Mouse (Mus musculus) spleen, postnatal 36 days (tissue): ENCODE results near the gene Smpdl3b.
"Not testable (repeated sequence)": the region's sequence is repeated elsewhere in the genome, so short reads cannot be mapped to it uniquely, and the experiment has no call there.

Experiments
- DNase-seq, 2 experiments: peaks; one replicate each; pipeline ENCODE4 v3.0.0; 2022; ENCODE audit warnings: low spot score in 2 of 2, mixed read lengths in 1 of 2

Gene Smpdl3b

GRCm38 (mm10) chr4:132780288-132780687, 23.2 kb upstream of the Smpdl3b start:
- peak; percentile 64 to 74 for DNase-seq

DNA sequence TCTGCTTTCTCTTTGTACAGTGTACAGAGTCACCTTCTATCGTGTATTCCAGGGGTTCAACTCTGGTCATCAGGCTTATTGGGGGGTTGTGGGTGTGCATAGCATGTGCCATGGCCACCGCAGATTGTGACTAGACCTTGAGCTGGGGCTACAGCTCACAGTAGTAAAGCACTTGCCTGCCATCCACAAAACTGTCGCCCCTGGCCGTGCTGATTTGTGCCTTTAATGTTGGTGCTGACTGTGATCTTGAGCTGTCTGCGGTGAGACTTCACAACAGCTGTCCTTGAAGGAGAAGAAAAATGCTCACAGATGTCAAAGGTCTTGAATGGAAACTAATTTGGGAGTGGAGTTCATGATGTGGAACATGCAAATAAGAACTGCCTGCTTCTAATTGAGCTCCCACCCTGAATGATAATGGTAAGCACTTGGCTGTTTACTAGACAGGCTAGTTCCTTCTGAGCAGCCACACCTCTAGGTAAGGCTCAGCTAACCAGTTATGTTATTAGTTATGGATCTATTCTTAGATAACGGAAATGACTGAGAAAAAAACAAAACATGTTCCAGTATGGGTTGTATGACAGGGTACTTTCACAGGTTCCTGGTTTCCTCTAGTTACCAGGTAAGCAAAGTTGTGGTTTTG, 21.6 kb upstream of the Smpdl3b start:
- peak; percentile 60 to 70 for DNase-seq

- DNase-seq = peak; percentile 74 to 77
Observed at GRCm38 (mm10) chr4:132776764-132777163, 19.7 kb upstream of the Smpdl3b start.

DNA sequence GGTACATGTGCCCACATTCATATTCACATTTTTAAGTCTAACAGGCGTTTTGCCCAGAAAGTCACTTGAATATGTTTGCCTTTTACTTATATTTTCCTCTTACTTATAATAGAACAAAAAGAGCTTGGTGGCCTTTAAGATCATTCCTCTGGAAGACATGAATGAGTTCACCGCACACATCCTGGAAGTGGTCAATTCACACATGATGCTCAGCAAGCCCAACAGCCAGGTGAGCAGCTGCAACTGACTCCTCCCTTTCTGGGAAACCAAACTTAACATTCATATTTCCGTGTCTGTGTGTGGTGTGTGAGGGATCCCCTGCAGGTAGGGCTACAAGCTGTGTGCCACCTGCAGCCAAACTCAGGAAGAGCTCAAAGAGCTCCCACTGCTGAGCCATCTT, 17.9 kb upstream of the Smpdl3b start:
- no peak for DNase-seq

- no peak for DNase-seq
Observed at GRCm38 (mm10) chr4:132771776-132772175, 14.7 kb upstream of the Smpdl3b start.

GRCm38 (mm10) chr4:132767914-132768876, 11.1 kb upstream of the Smpdl3b start, which contains the start of gene Rpa2:
Gene Rpa2, plus strand, starts transcription at chr4:132768332.
- peak; percentile 97 to 99 for DNase-seq

DNA sequence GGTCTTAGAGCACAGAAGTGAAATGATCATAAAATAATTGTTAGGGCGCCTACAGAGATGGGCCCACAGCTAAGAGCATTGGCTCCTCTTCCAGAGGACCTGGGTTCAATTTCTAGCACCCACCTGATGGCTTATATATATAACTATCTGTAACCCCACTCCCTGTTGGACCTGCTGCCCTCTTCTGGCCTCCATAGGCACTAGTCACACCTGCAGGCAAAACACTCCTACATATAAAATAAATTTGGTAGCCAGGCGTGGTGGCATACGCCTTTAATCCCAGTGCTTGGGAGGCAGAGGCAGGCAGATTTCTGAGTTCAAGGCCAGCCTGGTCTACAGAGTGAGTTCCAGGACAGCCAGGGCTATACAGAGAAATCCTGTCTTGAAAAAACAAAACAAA, 6.1 kb upstream of the Smpdl3b start:
- not testable (repeated sequence) for DNase-seq

- no peak for DNase-seq
Observed at GRCm38 (mm10) chr4:132762602-132763001, 5.5 kb upstream of the Smpdl3b start.

GRCm38 (mm10) chr4:132760296-132760695, 3.2 kb upstream of the Smpdl3b start:
- no peak for DNase-seq

GRCm38 (mm10) chr4:132757633-132758351, 740 bp upstream of the Smpdl3b start:
- no peak for DNase-seq

- DNase-seq = no peak
Observed at GRCm38 (mm10) chr4:132752992-132753391, 4.1 kb downstream of the Smpdl3b start.

GRCm38 (mm10) chr4:132749258-132749982, 7.6 kb downstream of the Smpdl3b start:
- DNase-seq = no peak

- no peak for DNase-seq
Observed at GRCm38 (mm10) chr4:132748778-132749177, 8.3 kb downstream of the Smpdl3b start.

DNA sequence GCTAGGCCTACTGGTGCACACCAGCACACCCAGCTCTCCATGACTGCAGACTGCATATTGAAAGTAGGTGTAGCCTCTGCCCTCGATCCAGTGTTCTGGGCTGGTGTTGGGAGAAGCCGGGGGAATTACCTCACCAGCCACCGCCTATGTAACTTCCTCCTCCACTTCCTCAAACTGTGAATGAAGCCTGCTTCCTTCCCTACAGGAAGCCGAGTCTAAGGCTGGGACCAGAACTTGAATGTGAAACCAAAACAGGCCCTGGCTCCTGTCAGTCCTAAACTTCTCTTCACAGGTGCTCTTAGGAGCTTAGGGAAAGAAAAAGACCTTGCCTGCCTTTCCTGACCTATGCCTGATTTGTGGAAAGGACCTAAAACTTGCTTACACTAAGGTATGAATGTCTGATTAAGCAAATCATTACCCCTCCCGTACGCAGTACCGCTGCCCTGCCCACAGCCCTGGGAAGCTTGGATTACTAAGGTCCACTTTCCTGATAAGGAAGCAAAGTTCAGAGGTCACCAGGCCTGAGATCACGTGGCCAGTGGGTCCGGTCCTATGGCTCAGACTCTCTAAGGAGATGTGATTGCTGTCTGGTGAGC, 9.3 kb downstream of the Smpdl3b start:
- DNase-seq = peak; percentile 73

DNA sequence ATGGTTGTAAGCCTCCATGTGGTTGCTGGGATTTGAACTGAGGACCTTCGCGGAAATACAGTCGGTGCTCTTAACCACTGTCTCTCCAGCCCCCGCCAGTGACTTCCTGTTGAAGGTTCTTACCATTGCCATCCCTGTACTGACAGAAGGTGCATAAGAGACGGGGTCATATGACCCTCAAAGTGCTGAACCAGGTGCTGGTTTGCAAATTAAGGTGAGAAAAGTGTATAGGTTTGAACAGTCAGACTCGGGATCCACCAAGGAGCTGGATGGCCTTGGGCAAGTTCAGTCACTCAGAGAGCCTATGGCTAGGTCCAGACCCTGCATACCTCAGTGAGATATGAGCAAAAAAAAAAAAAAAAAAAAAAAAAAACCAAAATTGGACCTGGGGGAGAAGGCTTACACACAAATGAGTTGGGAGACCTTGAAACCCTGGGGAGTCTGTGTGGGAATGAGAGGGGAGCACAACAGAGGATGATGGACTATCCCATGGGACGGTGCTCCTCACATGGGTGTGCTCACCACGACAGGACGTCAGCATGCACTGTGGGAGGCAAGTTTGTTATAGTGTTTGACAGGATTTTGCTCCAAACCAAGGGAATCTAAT, 10.0 kb downstream of the Smpdl3b start:
- DNase-seq = no peak

GRCm38 (mm10) chr4:132743992-132744911, 12.8 kb downstream of the Smpdl3b start:
- no peak for DNase-seq

GRCm38 (mm10) chr4:132741491-132741890, 15.6 kb downstream of the Smpdl3b start:
- no peak for DNase-seq

DNA sequence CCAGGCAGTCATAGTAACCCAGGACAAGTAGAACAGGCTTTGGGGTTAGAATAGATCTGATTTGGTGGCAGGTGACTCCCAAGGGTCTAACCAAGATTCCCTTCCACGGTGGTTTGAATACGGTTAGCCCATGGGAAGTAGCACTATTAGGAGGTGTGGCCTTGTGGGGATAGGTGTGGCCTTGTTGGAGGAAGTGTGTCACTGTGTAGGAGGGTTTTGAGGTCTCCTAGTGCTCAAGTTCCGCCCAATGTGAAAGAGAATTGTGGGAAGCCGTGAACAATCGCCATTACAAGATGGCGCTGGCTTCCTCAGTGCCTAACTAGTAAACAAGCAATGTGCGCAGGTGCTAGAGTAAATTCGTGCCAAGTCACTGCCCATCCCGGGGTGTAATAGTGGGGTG, 19.9 kb downstream of the Smpdl3b start:
- DNase-seq = not testable (repeated sequence)

- no peak for DNase-seq
Observed at GRCm38 (mm10) chr4:132735894-132736293, 21.2 kb downstream of the Smpdl3b start.

DNA sequence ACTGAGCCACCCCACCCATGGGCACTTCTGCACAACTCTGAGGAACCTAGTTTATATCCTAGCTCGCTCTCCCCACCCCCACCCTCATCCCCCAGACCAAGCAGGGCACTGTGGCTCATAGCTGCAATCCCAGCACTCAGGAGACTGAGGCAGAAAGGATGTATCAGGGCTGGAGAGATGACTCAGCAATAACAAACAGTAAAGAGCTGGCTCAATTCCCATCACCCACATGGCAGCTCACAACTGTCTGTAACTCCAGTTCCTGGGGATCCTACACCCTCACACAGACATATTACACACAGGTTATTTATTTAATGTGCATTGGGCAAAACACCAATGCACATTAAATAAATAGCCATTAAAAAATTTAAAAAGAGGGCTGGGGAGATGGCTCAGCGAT, 21.7 kb downstream of the Smpdl3b start:
- no peak for DNase-seq
